Comparison of ENCODE assay signal across 8 mouse cellular contexts in the genomic region with DNA sequence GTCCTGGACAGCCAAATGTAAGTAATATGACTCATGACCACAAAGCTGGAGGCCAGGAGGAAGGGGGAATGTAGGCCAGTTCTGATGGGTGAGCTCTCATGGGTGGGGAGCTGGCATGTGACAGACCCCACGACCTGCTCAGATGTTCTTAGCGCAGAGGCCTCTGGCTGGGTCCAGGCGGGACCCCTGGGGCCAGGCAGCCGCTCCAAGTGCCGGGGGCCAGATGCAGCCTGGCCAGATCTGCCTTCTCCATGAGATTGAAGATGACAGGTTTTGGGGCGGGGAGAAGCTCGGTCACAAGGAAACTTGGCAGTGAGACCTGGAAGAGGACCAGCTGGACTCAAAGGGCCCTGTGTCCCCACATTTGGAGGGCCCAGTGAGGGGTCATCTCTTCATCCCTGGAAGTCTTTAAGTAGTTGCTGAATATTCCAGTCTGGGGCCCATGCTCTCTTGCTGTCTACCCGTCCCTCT.
DNase-seq lines count a peak whose midpoint lies in the region; ATAC-seq lines count a peak whose summit lies in the region.

No protein-coding gene starts in this region.

- ATAC-seq in cerebellum, adult (ENCODE audit: insufficient number of reproducible peaks, low FRiP score, low TSS enrichment), result 0 out of 2 replicates have a peak, but pooled peaks have one; percentile 37
- ATAC-seq in activated CD4-positive, CD25-positive, alpha-beta regulatory T cell, adult 4 months, result no peak

- peak; percentile 55 for DNase-seq in kidney, postnatal 10 days
- DNase-seq in kidney, postnatal 25 days, result no peak
- DNase-seq in gastrocnemius, postnatal 10 days, result peak; percentile 56
- DNase-seq in lung, postnatal 4 days, result peak; percentile 32 to 61
- DNase-seq in frontal cortex, postnatal 10 days (ENCODE audit: low spot score in 2 of 2), result no peak
- no peak for DNase-seq in urinary bladder, postnatal 4 days (ENCODE audit: low spot score in 2 of 2)

Comparison
In these comparisons a context has a peak if more than half of its experiments do, and no peak if none do; other contexts are left out.
1. DNase-seq: peak in kidney, postnatal 10 days (single experiment), gastrocnemius, postnatal 10 days (single experiment) and lung, postnatal 4 days (2 of 2); none in kidney, postnatal 25 days (0 of 2), frontal cortex, postnatal 10 days (0 of 2) and urinary bladder, postnatal 4 days (0 of 2).